Mouse (Mus musculus) C2C12 (cell line): ENCODE results near the gene C1qtnf6.

ENCODE experiments used
- CEBPB ChIP-seq: IDR thresholded peaks from one replicate; pipeline ENCODE4 v1.6.1; 2011; ENCODE audit warnings: low read depth, mild to moderate bottlenecking, control low read depth, moderate library complexity
- CTCF ChIP-seq: IDR thresholded peaks from one replicate; pipeline ENCODE4 v1.5.1; 2011; ENCODE audit not compliant: control insufficient read depth, insufficient read depth, insufficient read length
- MAX ChIP-seq: IDR thresholded peaks from one replicate; pipeline ENCODE4 v1.6.1; 2011; ENCODE audit warnings: mild to moderate bottlenecking, control low read depth
- MYOG ChIP-seq: IDR thresholded peaks from one replicate; pipeline ENCODE4 v1.6.1; 2011; ENCODE audit not compliant: control insufficient read depth, insufficient read length; ENCODE audit errors: extremely low read depth
- USF1 ChIP-seq: IDR thresholded peaks from one replicate; pipeline ENCODE4 v1.6.1; 2011; ENCODE audit warnings: low read depth, mild to moderate bottlenecking, control low read depth, moderate library complexity

DNA sequence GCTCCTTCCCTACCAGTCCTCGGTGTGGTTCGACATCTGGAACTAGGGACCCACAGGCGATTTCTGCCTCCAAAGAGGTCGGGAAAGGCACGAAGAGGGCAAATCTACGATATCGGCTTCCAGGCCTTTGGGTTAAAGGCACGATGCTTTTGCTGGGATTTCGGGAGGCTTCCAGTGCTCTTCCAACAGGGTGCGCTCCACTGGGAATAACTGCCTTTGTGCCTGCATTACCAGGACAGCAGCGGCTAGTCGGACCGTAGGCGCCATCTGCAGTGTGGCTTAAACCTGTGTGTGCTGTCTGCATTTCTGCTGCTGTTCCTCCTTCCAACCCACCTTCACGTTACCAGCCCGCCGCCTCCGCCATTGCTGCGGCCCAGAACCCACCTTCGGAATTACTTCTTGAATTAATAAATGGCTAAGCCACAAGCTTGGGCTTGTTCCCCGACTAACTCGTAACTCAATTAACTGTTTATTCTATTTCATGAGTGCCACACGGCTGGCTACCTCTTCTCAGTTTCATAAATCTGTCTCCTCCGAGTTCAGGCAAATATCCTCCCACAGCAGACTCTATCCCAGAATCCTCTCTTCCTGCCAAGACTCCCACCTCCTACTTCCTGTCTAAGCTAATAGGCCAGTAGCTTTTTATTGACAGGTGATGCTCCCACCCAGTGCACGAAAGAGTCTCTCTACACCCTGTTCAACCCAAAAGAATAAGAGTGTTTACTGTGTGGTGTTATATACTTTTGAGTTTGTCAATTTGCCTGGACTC, 23.5 kb upstream of the C1qtnf6 start:
- TF ChIP-seq CTCF (no peak), CEBPB (no peak), MAX (no peak), USF1 (no peak), MYOG (no peak)
